Mouse (Mus musculus): ENCODE measurements at regions not wholly inside any gene's neighbourhood (a gene's known extent, or its start where the extent isn't known, plus 50 kb on each side); places are given as distances from the start of the nearest gene placed in this dataset.
"Not testable (repeated sequence)": the region's sequence is repeated elsewhere in the genome, so short reads cannot be mapped to it uniquely, and the experiment has no call there.

DNA sequence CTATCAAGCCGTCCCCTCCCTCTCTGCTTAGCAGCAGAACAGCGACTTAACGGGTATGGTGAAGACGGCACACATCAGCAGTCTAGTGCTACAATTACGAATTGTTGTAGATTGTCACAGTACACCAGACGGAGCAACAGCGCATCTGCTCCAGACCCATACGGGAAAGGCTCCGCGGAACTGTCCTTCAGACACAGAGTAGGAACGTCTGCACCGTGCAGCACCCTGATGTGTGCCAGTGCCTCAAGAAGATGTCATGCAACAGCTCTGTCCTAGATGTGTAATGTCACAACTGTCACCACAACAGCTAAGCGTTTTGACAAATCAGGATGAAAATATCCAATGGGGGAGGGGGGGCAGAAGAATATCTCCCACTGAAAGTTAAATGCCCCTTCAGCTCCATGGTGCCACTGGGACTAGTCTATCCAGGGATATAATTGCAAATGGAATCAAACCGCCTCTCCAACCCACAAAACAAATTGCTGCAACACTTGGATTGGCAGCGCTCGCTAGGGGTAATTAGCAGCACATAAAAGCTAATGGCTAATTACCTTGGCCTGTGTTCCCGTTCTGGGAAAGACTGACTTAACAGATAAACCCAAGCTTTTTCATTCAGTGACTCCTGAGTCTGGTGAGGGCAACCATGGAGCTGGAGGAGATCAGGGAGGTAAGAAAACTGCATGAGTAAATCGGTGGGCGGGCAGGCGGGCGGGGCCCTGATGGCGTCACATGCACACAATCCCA, 472.6 kb downstream of the Zfp704 start:
- DNase-seq (ENCODE audit: low spot score in 2 of 2): no peak

DNA sequence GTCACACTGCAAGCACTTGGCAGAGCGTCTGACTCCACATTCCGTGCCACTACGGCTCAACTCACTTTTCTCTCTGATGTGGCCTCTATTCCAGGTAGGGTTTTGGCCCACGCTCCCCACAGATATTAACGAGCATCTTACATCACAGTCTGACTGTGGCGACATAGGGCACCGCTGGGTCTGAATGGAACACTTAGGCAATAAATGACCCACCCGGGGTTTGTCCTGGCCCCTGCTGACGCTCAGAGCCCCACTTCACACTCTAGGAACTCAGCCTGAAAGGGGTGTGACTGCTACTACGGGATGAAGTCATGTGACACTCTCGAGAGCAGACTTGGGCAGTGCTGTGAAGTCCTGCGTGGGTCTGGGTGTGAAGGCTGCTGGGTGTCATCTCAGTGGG, 475.9 kb downstream of the Zfp704 start:
- no peak for DNase-seq (ENCODE audit: low spot score in 2 of 2)

DNA sequence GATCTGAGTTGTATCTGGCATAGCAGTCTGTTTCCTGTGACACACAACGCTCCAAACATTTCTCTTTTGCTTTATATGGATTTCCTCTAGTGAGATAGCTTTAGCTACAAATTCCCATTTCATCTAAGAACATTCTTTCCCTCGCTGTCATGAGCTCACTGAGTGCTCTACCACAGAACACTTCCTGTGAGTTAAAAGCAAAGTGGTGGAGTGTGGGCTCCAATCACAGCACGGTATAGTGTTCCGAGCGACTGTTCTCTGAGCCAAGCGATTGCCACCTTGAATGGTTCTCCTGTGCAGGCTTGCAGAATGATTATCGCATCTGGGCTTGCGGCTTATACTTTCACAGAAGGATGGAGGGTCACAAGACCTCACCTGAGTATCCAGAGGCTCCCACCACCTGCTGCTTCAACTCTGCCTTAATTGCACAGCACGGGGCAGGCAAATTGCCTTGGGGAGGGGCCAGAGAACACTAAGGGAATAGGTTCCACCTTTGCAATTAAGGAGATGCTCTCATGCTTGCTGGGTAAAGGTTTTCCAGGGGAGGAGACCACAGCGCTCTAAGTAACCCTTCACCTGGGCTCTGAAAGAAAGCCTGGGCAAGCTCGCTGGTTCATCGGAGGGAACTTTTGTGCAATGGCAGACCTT, 477.7 kb downstream of the Zfp704 start:
- no peak for DNase-seq (ENCODE audit: low spot score in 2 of 2)

DNA sequence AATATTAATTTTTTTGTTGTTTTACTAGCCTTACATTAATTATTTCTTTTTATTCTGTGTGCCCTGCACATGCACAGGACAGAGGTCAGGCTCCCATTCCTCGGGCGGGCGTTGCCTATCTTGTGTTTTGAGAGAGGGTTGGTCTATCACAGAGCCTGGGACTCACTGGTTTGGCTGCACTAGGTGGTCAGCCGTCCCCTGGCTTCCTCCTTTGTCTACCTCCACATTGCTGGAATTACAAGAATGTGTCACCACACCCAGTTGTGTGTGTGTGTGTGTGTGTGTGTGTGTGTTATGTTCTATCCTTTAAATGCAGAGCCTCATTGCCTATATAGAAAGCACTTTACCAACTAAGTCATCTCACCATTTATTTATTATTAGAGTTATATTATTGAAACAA, 478.5 kb downstream of the Zfp704 start:
- DNase-seq (ENCODE audit: low spot score in 2 of 2): no peak

DNA sequence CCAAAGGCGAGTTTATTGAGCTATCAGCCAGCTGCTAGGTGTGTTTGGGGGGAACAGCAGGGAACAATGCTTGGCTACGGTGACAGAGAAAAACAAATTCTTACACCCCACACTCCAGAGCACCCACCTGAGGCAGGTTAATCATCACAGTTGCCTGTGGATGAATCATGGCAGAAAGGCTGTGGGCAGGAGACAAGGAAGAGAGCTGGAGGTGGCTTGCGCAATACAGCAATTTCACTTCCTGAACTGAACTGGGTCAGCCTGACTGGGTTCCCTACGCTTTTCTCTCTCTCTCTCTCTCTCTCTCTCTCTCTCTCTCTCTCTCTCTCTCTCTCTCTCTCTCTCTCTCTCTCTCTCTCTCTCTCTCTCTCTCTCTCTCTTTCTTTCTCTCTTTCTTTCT, 481.5 kb downstream of the Zfp704 start:
- DNase-seq (ENCODE audit: low spot score in 2 of 2): no peak

DNA sequence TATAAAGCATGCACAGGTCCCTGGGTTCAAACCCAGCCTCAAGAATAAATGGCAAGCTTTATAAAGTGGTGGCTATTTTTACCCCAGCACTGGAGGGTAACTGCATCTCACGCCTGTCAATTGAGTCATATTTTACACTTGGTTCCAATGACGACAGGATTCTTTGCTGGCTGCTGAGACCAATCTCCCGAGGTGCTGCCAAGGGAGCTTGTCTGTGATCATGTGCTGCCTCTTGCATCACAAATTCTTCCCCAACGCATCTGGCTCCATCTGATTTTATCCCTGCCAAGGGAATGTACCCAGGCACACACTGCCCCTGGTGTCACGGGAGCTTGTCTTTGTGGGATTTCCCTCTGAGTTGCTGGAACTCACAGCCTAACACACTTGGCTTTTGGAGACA, 486.8 kb downstream of the Zfp704 start:
- no peak for DNase-seq (ENCODE audit: low spot score in 2 of 2)

DNA sequence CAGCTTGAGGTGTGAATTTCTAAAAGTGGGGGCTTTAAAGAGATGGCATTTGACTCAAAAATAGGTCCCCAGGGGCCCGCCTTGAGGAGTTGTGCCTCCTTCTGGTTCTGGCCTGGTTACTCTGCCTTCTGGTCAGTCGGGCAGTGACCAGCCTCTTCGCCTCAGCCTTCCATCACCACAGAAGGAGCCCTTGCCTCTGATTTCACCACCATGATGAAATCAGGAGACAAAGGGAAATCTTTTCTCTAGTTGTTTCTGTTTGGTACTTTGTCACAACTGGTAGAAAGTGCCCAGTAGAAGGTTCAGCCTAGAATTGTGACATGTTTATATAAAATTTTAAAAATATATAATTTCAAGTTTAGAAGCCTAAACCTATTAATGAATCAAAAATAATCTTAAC, 492.0 kb downstream of the Zfp704 start:
- DNase-seq (ENCODE audit: low spot score in 2 of 2): no peak

DNA sequence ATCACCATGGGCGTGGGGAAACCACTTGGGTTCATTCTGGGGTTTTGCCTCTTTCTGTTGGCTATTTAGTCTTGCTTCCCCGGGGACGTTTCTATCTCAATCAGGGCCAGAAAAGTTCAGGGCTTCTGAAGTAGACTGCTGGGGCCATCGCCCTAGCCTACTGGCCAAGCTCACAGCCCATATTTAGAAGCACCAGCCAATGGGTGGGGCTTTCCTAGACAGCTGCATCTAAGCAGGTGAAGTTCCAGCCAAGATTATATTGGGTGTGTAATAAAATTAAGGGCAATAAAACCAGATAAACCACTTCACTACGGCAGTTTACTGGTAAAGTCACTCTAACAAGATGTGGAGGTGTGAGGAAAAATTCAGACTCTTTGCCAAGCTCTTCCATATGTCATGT, 496.5 kb downstream of the Zfp704 start:
- DNase-seq (ENCODE audit: low spot score in 2 of 2): no peak

DNA sequence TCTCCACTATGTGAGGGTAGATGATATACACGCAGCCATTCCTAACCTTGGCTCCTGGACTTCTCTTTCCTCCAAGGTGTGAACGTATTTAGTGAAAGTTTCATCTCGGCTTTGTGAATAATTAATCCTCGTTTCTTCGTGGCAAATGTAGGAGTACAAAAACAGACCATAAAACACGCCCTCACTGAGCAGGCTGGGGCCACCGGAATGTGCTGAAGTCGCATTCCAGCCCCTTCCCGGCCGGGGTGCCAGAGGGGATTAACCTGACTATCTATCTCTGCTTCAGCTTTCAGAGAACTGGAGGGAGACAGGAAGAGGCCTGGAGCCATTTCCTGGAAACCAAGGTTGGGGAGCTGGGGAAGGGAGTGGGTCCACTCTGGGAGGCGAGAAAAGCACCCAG, 499.1 kb downstream of the Zfp704 start:
- DNase-seq (ENCODE audit: low spot score in 2 of 2): no peak

DNA sequence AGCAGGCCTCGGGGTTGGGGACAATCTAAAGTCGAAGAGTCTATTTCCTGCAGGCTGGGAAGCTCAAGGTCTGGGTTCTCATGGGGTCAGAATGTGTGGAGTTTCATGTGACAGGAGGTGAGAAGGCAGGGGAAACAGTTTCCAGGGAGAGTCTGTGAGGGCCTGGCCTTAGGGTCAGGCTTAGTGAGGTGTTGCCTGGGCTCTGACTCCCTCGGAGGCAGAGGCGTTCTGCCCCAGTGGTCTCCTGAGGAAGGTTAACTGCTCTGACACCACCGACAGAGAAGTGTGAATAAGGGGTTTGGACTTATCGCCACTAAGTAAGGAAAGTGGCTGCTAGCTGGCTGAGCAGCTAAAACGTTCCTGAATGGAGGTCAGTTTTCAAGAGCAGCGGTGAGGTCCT, 499.9 kb downstream of the Zfp704 start:
- DNase-seq (ENCODE audit: low spot score in 2 of 2): no peak

DNA sequence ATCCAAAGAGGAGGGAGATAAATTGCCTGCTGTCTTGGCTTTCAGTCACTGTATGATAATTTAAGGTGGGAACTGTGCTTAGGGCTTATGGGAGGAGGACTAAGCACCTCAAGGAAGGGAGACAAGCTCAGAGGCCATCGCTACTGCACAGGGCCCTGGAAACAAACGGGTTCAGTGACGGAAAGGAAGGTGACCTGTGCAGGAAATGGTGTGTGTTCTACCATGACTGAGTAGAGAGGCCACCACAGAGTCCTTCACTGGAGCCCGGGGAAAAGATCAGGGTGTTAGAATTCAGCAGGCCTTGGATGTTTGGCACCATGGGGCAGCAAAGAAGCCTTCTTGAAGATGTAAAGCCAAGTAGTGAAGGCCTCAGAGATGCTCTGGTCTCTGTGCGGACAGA, 500.4 kb downstream of the Zfp704 start:
- no peak for DNase-seq (ENCODE audit: low spot score in 2 of 2)

DNA sequence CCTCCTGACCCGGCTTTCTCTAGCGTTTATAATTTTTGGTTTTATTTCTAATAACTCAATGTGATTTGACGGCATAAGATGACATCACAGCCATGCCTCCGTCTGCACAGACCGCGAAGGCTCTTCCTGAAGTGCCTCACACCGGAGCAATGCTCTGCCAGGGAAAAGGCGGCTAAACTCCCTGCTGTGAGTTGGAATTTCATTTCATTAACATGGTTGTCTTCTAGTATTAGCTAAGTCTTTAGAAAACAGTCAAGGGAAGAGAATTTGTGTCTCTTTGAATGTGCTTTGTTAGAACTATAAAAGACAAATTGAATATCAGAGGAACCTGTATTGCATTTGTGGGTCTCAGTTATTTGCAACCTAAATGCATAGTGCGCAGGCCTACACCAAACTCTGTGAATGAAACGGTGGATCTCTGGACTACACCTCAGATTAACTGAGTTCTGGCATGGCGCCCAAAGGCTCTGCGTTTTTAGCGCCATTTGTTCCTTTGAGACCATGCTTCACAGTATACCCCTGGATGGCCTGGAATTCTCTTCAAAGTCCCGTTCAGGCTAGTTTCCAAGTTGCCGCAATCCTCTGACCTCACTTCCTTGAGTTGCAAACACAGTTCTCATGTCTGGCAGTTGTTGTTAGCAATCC, 502.0 kb downstream of the Zfp704 start:
- DNase-seq (ENCODE audit: low spot score in 2 of 2): no peak

DNA sequence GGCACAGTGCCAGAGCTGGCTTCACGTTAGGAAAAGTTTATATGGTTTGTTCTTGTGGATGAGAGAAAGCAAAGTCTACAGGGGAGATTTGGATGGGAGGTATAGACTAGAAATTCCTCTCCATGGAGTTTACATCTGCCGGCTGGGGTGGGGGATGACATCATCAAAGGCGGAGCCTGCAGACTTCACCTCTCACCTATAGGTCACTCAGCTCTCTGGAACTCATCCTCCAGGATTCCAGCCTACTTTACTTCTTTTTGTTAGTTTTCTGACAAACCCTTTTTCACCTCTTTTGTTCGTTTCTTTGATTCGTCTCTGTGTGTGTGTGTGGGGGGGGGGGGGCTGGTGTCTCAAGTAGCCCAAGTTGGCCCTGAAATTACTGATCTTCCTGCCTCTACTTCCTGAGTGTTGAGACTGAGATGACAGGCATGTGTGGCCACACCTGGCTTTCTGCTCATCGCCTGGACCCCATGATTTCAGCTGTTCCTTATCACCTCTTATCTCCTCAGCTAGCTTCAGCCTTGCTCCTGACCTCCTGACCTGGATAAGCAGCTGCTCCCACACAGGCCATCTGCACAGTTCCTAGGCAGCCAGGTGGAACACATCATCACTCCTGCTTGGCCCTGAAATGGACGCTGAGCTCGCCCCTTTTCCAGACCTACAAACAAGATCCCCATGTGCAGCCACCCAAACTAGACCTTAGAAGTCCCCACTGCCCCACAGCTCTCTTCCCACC, 504.5 kb downstream of the Zfp704 start:
- no peak for DNase-seq (ENCODE audit: low spot score in 2 of 2)

DNA sequence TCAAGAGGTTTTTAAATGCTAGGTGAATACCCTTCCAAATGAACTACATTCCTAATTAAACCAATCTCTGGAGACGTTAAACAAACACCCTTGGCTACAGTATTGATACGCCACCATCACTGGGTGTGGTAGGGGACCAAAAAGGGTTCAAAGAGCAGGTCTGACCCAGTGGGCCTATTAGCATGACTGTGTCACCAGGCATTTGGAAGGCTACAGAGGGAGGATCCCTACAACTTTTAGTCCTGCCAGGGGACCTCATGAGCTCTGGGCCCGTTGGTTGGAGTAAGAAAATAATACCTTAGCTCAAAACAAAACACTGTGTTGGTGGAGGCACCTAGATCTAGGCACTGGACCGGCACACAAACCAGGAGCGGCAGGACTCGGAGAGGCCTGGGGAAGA, 506.4 kb downstream of the Zfp704 start:
- DNase-seq (ENCODE audit: low spot score in 2 of 2): no peak

DNA sequence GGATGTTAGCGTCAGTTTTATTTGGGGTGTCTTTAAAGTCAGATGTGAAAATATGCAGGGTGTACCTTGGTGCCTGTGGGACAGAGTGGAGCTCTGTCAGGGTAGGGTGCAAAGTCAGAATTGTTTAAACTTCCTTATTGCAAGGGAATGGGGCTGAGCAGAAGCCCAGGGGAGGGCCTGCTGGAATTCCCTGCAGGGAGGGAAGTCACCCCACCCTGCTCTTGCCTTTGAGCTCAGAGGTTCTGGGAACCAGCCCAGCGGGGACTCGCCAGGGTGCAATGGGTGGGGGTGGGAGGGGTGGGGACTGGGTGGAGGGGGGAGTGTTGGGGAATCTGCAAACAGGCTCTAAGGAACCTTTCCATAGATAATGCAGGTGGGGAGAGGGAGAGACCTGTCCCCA, 508.6 kb downstream of the Zfp704 start:
- no peak for DNase-seq (ENCODE audit: low spot score in 2 of 2)

DNA sequence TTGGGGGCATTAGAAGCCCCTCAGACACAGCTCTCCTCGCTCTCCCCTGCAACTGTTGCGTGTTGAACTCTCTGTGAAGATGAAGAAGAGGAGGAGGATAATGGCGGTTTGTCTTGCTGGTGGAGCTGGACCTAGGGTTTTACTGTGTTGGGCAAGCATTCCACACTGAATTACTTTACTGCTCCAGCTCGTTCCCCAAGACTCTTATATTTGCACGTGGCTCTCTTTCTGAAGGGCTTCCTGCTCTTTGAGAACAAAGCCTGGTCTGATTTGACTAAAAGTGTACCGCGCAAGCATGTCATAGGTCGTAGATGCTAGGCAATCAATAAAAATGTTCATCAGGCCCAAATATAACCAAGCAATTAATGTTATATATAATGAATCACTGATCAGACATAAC, 509.1 kb downstream of the Zfp704 start:
- no peak for DNase-seq (ENCODE audit: low spot score in 2 of 2)

DNA sequence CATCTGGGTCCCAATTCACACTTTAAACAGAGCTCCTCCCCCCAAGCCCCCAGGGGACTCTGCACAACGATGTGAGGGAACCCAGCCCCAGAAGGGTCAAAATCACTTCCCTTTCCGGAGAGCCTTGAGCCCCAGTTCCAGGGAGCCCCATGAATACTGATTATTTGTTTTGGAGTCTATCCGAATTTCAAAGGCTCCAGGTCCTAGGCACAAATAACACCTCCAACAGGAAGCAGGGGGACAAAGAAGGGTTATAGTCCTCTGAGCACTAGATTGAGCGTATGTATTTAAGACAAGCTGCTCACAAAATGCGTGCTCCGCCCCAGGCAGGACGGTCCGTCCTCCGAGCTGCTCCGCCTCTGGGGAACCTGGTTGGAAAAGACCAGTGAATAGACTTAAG, 511.4 kb downstream of the Zfp704 start:
- no peak for DNase-seq (ENCODE audit: low spot score in 2 of 2)

DNA sequence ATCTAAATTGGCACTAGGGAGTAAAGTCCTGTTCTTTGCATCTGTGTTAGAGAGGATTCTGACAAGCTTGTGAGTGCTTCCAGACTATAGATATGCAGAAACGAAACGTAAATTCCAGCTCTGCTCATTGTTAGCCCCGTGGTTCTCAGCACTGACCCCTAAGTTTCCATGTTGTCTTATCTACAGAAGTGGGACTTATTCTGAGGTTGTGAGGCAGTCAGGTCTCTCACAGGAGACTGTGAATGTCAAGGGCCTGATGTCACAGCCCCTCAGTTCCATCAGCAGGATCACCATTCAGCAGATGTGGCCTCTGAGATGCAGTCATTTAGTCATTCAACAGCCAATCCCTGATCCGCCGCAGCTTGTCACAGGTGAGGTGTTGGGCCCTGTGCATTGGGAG, 525.8 kb downstream of the Zfp704 start:
- no peak for DNase-seq (ENCODE audit: low spot score in 2 of 2)

DNA sequence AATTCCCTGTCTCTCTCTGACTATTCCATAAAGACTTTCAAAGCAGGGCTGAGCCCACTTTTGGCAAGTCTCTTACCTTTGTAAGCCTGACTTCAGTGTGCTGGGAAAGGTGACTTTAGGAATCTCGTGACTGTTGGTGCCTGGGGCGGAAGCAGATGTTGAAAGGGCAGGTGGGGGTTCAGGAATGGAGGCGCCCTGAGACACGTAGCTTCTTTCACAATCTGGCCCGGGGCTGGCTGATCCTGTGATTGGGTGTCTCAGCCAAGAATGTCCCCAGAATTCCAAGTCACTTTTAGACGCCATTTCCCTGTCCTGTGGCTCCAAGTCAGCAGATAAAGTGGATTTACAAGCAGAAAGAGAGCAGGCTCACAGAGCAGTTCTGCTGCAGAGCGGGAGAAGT, 527.8 kb downstream of the Zfp704 start:
- DNase-seq (ENCODE audit: low spot score in 2 of 2): no peak

DNA sequence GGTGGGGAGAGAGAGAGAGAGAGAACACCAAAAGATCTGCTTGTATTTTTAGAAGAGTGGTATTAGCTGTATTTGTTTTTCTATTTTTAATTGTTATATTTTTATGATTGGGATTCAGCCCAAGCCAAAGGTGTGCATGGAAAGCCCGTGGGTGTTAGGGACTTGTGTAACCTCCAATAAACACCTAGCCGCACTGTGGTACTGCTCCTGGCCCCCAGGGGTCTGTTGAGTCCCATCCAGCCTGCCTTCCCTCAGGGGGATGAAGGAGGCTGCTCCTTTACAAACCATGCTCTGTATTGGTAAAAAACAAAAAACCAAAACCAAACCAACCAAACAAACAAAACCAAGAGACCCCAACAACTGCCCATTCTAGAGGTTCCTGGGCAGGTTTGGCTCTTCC, 531.7 kb downstream of the Zfp704 start:
- no peak for DNase-seq (ENCODE audit: low spot score in 2 of 2)

DNA sequence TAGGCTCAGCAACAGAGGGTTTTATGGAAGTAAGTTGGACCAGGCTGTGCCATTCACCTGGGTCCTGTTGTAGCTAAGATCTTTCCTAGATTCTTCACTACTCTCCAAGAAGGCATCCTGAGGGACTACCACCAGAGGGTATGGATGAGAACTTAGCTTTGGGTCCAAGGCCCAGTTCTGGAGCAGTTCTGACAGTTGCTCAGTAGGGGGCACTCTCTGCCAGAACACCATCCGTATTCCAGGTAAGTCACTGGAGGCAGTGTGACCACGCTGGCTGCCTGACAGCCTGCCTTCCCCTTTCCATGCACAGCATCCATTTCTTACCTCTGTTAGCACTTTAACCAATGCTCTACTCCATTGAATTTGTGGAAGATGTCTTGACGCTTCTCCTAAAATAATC, 533.2 kb downstream of the Zfp704 start:
- DNase-seq (ENCODE audit: low spot score in 2 of 2): peak in 1 of 2 experiments; percentile 29

DNA sequence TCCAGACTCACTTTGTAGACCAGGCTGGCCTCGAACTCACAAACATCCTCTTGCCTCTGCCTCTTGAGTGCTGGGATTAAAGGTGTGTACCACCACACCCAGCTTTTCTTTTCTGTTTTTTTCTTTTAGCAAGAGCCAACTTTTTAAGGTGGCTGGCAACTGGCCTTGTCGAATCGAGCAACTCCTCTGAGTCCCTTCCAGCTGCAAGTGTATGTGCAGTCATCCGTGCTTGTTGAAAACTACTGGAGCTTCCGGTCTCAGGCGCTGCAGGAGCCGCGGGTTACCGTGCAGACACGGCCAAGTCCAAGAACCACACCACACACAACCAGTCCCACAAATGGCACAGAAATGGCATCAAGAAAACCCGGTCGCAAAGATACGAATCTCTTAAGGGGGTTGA, 537.4 kb downstream of the Zfp704 start:
- not testable (repeated sequence) for DNase-seq (ENCODE audit: low spot score in 2 of 2)
